Mouse (Mus musculus) right cerebral cortex, postnatal 14 days (tissue): ENCODE results near the gene Kifc5b.
"Not testable (repeated sequence)": the region's sequence is repeated elsewhere in the genome, so short reads cannot be mapped to it uniquely, and the experiment has no call there.

ENCODE experiments used
- DNase-seq: peaks from one replicate; pipeline ENCODE4 v3.0.0; 2022

Kifc5b gene

GRCm38 (mm10) chr17:26922368-26922767 is 5.5 kb downstream of the Kifc5b start:
- not testable (repeated sequence) for DNase-seq

DNA sequence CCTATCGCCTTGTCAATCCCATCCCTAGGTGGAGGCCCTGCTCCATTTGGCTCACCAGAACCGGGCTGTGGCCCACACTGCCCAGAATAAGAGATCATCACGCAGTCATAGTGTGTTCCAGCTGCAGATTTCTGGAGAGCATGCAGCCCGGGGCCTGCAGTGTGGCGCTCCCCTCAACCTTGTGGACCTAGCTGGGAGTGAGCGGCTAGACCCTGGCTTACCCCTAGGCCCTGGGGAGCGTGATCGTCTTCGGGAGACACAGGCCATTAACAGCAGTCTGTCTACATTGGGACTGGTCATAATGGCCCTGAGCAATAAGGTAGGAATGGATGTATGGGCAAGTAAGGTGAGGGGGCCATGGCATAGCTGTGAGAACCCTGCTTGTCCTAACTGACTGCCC is 8.5 kb downstream of the Kifc5b start:
- not testable (repeated sequence) for DNase-seq

DNA sequence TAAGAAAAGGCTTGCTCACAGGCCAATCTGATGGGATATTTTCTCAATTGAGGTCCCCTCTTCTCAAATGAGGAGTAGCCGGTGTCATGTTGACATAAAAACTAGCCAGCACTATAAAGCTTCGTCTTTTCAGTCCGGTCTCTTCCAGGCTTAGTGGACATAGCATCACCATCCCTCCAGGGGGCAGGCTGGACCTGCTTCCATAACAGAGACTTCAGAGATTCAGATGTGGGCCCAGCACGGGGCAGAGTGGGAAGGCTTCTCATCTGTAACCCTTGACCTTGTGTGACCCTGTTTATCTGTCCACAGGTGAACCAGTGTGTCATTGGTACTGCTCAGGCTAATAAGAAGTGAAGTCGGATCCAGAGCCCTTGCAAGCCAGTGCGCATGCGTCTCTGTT is 14.9 kb downstream of the Kifc5b start:
- not testable (repeated sequence) for DNase-seq

DNA sequence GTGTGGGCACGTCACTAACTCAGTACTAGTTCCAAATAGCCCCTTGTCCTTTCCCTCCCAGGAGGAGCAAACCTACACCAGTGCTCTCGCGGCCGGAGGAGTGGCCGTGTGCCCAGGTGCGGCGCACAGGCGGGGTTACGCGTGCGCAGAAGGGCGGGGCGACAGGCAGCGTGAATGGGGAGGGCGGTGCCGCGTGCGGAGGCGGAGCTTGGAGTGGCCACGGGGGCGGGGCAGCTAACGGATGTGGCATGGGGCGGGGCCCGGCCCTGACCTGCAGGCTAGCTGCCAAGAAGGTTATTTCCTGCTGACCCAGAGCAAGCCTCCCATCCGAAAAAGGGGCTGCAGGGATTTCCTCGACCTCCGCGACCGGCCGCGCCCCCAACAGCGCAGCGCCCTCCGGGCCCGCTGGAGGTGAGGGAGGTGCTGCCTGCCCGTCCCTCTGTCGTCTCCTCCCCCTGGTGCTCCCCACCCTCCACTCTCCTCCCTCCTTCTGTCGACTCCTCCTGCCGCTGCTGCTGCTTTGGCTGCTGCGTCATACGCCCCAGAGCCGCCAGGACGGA is 16.0 kb downstream of the Kifc5b start, which contains the start of gene Phf1:
Phf1 (plus strand) TSS at position 214 of the 560 bp plus-strand sequence.
- DNase-seq, result peak; percentile 96

DNA sequence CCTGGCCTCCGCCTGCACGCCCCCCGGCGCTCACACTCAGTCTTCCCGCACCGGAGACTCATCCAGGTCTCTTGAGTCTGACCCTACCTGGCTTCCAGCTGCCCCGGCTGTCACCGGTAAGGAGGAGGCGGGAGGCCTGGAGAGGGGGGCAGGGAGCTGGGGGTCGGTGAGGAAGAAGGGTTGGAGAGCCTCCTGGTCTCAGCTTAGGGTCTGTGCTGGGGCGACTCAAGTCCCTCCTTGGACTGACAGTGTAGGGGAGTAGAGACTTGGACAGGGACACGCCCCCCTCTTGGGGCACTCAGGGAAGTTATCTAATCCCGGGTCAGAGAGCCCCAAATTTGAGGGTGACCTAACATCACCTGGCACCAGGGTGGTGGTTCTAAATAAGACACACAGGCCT is 16.5 kb downstream of the Kifc5b start:
- DNase-seq, result peak; percentile 8

- no peak for DNase-seq
These were observed 17.3 kb downstream of the Kifc5b start for GRCm38 (mm10) chr17:26933885-26934827.

DNA sequence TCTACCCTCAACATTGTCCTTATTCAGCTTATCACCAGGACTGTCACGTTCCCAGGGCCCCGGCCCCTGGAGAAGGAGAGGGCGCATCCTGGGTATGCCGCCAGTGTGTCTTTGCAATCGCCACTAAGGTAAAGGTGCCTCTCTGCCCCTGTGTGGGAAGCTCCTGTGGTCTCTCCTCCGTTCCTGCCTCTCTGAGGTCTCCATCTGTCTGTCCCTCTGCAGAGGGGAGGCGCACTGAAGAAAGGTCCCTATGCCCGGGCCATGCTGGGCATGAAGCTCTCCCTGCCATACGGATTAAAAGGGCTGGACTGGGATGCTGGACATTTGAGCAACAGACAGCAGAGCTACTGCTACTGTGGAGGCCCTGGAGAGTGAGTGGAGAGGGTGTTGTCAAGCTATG is 18.1 kb downstream of the Kifc5b start:
- no peak for DNase-seq

- no peak for DNase-seq
These were observed 19.6 kb downstream of the Kifc5b start for GRCm38 (mm10) chr17:26936453-26936852.

DNA sequence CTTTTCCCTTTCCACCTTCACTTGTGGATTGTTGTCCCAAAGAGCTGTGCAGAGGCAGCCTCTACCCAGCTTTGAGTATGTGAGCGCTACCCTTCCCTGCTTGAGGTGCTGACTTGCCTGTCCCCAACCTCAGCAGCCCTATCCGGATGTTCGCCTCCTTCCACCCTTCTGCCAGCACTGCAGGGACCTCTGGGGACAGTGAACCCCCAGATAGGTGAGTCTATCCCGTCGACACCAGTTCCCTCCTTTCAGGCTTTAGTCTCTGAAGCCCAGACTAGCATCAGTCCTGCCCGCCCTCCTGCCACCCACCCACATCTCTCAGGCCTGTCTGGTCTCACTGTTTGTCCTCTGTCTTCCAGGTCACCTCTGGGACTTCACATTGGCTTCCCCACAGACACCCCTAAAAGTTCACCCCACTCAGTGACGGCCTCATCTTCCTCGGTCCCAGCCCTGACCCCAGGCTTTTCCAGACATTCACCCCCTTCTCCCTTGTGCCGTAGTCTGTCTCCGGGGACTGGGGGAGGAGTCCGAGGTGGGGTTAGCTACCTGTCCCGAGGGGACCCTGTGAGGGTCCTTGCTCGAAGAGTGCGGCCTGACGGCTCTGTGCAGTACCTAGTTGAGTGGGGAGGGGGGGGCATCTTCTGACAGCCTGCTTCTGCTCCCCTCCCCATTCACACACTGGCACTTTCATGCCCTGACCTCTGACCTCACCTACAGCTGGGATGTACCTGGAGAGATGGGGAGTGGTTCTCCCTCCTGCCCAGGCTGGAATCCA is 20.2 kb downstream of the Kifc5b start:
- no peak for DNase-seq

DNA sequence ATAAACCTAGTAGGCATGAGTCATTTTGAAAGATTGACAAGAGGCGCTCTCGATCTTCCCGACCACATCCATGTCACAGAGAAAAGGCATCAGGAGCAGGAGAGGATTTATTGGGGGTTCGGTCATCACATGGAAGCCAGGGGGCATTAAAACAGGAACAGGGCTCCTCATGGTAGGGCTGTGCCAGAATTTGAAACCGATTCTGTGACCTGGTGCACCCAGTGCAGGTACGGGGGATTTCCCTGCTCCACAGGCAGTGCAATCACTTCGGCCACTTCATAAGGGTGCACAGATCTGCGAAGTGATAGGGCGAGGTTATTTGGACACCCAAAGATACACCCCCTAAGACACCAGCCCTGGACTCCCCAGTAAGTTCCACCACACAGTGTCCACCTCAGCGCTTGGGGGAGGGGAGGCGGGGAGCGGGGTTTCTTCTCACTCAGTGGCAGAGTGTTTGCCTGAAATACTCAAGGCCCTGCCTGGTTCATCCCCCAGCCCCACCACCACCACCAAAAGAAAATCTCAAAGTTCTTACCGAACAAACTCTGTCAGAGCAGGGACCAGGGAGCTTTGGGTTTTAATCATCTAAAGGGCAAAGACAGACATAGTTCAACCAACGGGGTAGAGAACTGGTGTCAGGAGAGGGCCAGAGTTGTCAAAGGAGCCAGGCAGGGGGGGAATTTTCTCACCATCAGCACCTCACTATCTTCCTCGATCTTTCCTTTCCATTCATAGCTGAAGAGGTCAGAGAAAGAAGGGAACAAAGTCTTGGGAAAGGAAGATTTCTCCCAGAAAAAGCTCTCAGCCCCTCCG is 21.2 kb downstream of the Kifc5b start:
- no peak for DNase-seq

DNA sequence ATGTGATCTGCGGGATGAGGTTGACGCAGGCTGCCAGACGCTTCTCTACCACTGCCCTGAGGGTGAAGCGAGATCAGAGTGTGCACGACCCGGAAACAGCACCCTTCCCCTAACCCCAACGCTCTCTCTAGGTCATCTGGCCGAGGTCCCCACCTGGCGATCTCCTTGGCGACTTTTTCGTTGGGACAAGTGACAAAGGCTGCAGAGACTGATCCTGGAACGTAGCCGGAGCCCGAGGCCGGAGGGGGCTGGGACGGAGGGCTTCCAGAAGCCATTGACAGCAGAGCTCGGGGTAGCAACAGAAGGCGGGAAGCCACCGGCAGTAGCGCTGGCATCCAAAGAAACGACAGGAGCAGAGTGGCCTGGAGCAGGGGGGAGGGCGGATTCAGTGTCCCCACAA is 21.8 kb downstream of the Kifc5b start:
- no peak for DNase-seq

DNA sequence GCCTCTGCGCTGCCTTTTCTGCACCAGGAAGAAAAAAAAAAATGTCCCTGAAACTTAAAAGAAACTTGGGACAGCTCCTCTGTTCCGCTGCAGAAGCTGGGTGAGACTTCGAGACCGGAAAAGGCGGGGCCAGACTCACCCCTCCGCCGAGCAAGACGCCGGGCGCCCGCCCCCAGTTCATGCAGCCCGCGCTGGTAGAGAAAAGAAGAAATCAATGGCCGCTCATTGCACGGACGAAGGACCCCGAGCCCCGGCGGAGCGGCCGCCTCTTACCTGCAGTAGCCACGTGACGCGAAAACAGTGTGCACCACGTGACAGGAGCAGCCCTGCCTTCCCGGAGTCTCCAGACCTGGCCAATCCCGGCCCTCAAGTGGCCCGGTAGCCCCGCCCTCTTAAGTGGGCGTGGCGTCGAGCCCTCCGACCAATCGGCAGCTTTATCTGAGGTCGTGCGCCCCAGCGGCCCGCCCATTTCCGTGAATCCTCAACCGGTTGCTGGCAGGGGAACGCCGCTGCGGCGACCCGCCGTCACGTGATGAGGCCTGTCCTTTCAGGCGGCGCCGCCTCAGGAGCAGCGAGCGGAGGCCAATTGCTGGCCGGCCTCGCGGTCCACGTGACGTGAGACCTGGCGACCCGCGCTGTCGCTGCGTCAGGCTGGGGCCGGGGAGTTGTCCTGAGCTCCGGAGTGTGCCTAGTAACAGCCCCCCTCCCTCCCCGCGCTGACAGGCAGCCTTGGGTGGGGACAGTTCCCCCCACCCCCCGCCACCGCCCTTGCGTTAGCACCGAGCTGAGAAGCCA is 22.5 kb downstream of the Kifc5b start, which contains the start of gene Cuta:
Cuta (minus strand) TSS at position 392 of the 795 bp plus-strand sequence.
- DNase-seq, result peak; percentile 99

- no peak for DNase-seq
These were observed 23.0 kb downstream of the Kifc5b start for GRCm38 (mm10) chr17:26939973-26940300.

DNA sequence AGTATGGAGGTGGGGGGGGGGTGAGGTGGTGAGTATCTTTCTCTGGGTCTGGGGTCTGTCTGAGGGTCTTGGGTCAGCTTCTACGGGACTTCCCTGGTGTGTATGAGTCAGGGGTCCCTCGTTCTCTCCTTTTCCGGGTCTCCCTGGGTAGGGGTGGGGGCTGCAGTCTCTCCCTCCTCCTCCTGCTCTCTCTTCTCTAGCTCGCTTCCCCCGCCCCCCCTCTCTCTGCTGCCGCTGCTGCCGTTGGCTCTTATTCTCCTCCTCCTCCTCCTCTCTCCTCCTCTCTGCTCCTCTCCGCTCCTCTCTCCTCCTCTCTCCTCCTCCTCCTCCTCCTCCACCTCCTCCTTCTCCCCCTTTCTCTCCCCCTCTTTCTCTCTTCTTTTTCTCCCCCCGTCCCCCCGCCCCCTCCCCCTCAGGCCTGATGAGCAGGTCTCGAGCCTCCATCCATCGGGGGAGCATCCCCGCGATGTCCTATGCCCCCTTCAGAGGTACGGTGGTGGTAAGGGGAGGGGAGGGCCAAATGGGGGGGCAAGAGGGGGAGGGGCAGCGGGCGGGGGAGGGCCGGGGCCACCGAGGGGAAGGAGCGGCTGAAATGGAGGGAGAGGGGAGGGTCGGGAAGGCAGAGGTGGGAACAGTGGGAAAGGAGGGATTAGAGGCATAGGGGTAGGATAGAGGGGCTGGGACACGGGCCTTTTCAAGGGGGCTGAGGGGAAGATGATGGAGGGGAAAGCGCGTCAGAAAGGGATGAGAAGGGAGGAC is 24.3 kb downstream of the Kifc5b start, which contains the start of gene Syngap1:
Syngap1 (plus strand) TSS at position 223 of the 759 bp plus-strand sequence.
- peak; percentile 65 for DNase-seq

DNA sequence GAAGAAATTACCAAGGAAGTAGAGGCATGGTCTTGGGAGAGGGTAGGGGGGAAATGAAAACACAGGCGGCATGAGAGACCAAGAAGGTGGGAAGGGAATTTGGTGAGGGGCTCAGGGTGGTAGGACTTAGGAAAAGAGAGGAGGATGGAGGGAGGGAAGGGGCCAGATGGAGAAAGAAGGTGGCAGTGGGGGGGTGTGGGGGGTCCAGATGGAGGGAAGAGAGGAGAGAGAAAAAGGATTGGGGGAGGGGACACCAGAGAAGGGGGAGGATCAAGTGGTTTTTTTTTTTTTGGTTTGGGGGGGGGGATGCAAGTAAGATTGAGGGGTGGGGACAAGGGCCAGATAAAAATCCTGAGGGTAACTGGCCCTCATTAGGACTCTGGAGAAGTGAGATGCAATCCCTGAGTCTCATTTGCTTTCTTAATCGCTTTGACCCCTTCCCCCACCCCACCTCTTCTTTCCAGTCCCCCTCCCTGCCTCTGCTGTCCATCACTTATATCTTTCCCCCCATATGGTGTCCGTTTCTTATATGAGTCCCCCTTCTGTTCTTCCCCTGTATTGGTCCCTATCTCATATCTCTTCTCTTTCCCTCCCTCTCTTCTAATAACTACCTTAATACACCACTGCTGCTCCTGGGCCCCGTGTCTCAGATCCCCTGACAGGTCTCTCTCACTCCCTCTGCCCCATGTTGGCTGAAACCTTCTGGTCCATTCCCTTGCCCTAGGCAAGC is 25.1 kb downstream of the Kifc5b start:
- DNase-seq, result no peak

DNA sequence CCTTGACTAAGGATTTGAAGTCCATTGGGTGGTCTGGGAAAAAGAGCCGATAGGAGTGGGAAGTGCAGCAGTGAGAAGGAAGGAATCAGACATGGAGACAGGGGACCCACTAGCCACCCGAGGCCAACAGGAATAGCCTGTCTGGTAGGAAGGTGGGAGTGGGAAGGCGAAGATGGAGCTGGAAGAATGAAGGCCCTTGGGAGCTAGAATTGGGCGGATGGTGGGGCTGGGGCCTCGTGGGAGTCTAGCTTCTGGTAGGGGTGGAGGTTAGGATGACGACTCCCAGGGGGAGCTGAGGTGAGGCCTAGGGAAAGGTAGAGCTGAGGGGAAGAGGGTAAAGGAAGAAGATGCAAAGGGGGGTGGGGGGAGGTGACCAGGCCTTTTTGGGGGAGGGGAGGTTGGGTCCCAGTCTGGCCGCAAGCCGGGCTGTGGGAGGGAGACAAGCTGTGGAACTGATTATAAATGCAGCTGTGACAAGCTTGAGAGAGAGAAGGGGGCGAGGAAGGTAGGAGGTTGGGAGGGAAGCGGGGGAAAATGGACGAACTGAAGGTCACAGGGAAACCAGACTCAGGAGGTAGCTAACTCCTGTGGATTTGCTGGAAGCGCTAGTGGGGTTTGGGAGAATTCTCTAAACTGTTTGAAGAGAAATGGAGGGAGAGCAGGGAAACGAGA is 29.1 kb downstream of the Kifc5b start:
- peak; percentile 57 for DNase-seq

DNA sequence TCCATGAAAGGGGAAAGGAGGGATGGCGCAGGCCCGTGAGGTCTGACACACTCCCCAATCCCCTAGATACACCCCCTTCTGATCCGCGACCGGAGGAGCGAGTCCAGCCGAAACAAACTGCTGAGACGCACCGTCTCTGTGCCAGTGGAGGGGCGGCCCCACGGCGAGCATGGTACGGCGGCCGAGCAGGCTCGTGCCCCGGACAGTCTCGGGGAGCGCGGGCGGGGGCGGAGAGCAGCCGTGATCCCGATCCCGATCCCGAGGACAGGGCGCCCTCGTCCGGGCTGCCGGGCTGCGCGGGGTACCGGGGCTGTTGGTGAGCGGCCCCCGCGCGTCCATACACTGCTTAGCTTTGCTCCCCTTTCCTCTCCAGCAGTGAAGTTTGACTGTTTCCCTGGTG is 29.7 kb downstream of the Kifc5b start:
- DNase-seq, result peak; percentile 77

DNA sequence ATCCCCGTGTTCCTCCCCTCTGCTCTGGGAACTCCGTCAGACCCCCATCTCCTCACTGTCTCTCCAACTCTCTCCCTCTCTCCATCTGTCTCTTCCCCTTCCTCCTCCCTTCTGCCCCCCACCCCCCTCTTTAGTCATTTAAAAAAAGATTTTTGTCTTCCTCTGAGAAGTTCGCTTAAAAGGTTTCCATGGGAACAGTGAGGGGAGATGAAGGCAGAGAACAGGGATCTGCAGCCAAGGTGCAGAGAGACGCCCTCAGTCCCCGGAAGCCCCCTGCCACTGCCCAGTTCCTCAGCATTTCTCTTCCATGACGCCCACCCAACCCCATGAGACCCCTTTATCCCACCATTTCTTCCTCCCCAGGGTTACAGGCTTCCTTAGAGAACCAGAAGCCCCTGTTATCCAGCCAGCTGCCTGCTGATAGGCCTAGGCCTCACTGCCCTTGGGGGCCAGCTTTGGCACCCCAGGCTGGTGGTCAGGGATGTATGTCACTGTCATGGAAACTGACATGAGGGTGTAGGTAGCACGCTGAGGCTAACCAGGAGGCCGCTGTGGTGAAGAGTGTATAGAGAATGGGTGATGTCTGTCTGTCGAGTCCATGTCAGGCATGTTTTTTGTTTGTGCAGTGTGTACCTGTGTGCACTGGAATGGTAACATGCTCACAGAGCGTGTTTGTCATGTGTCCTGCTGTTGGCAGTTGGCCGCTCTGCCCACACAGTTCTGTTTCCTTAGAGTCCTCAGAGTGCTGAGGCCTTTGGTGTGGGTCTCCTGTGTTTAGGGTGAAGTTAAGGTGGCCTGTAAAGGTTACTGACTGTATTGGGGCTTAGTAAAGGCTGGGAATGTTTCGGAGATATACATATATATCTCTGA is 30.6 kb downstream of the Kifc5b start:
- DNase-seq, result no peak
